Comparison of ENCODE assay signal across 8 mouse cellular contexts in the genomic region with DNA sequence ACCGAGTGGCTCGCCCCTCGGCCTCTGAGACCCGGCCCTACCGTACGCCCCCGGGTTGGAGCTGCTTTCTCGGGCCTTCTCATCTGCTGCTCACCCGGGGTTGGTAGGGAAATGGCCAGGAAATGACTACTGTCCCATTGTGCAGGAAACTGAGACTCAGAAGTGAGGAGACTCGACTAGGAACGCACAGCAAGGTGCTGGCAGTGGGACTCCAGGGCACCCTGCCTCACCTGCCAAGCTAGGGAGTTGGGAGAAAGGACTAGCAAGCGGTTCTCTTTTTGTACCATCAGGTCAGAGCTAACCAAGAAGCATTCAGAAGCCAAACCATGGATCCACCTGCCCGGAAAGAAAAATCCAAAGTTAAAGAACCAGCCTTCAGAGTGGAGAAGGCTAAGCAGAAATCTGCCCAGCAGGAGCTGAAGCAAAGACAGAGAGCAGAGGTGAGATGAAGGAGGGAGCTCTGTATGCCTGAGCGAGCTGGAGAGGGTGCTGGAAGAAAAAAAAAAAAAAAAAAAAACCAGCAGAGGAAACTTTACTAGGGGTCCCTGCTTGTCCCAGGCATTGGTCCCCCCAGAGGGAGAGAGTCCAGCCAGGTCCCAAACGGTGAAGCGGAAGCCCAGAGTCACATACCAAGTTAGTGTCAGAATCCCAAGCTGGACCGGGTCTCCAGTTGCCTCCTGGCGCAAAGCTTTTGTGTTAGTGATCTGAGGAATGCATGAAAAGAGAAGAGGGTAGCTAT. TPM values are rescaled to one million over a fixed set of nuclear protein-coding genes. Genes with fewer than 3 reads are reported as not detected.
DNase-seq lines count a peak whose midpoint lies in the region; ATAC-seq and TF ChIP-seq lines count a peak whose summit lies in the region.

No protein-coding gene starts in this region.

- H3K36me3 ChIP-seq in hindbrain, embryonic 13.5 days, result peaks cover 5% of the 10 kb centered on the region

- peaks cover 29% of the 10 kb centered on the region for H3K4me1 ChIP-seq in hindbrain, embryonic 13.5 days (replicated peaks)

- H3K27ac ChIP-seq in layer of hippocampus, adult 2 months, result peak overlapping the region; percentile 68; the same call in 1 of the 2 replicates
- peak overlapping the region; percentile 88 for H3K27ac ChIP-seq in hindbrain, embryonic 13.5 days

- no peaks in the 10 kb centered on the region for H3K27me3 ChIP-seq in hindbrain, embryonic 13.5 days

- ATAC-seq in hindbrain, embryonic 13.5 days (ENCODE audit: low FRiP score), result 0 out of 2 replicates have a peak, but pooled peaks have one; percentile 7
- peak; percentile 19 for ATAC-seq in megakaryocyte, adult 5-6 weeks (ENCODE audit: poor library complexity, severe bottlenecking)

- no peak for DNase-seq in layer of hippocampus, adult 2 months (ENCODE audit: low spot score in 2 of 2)
- DNase-seq in layer of hippocampus, postnatal 10 days (ENCODE audit: low spot score in 2 of 2), result no peak
- DNase-seq in brain, adult 2 months (ENCODE audit: low read depth, low spot score), result peak; percentile 17
- no peak for DNase-seq in right cerebral cortex, postnatal 4 days
- no peak for DNase-seq in urinary bladder, adult 18-20 months (ENCODE audit: low spot score in 2 of 2)
- DNase-seq in retina, embryonic 14.5 days (ENCODE audit: low spot score), result no peak

- peak overlapping the region; percentile 84 for H3K4me3 ChIP-seq in layer of hippocampus, adult 2 months
- H3K4me3 ChIP-seq in hindbrain, embryonic 13.5 days, result peak overlapping the region; percentile 75

- TF ChIP-seq CTCF in layer of hippocampus, adult 2 months (conservative IDR thresholded peaks at IDR 0.05), result no peak

- H3K9me3 ChIP-seq in hindbrain, embryonic 13.5 days, result no peaks in the 10 kb centered on the region

- 6% methylated on average over 18 of the region's 18 CpGs for WGBS in hindbrain, embryonic 13.5 days

- peak overlapping the region; percentile 75 for H3K4me2 ChIP-seq in hindbrain, embryonic 13.5 days

- peak overlapping the region; percentile 85 for H3K9ac ChIP-seq in hindbrain, embryonic 13.5 days

RNA-seq across cellular contexts. Expression of a gene that starts 0.6 kb away (rescaled TPM):
- total RNA-seq in layer of hippocampus, adult 2 months (2021), result 10 to 100 TPM; 13.9 to 16.6 TPM
- total RNA-seq in layer of hippocampus, postnatal 10 days (2021), result 10 to 100 TPM; 33.6 to 36.7 TPM
- 244 and 245 TPM in 2 replicates for polyA plus RNA-seq in hindbrain, embryonic 13.5 days (2015; fragmentation: Nextera tagmentation; extraction: Ambion mirVana)
- 20.6 and 28.6 TPM in 2 replicates for total RNA-seq in megakaryocyte, adult 5-6 weeks (2015)
- 19.7 and 42.9 TPM in 2 replicates for total RNA-seq in megakaryocyte, adult 5-6 weeks (2017)

RNA-seq across cellular contexts. Expression of a gene that starts 5.9 kb away (rescaled TPM):
- total RNA-seq in layer of hippocampus, adult 2 months (2021), result under 1 TPM; 0.32 to 0.44 TPM
- total RNA-seq in layer of hippocampus, postnatal 10 days (2021), result under 1 TPM; 0.30 to 0.78 TPM
- 1.1 and 1.2 TPM in 2 replicates for polyA plus RNA-seq in hindbrain, embryonic 13.5 days (2015; fragmentation: Nextera tagmentation; extraction: Ambion mirVana)
- 4.4 and 10.0 TPM in 2 replicates for total RNA-seq in megakaryocyte, adult 5-6 weeks (2015)
- 3.7 and 8.2 TPM in 2 replicates for total RNA-seq in megakaryocyte, adult 5-6 weeks (2017)

RNA-seq across cellular contexts. Expression of a gene that starts 21.8 kb away (rescaled TPM):
- total RNA-seq in layer of hippocampus, adult 2 months (2021), result 1 to 10 TPM; 6.1 to 6.5 TPM
- total RNA-seq in layer of hippocampus, postnatal 10 days (2021), result 1 to 10 TPM; 6.2 to 7.7 TPM
- 7.4 and 7.6 TPM in 2 replicates for polyA plus RNA-seq in hindbrain, embryonic 13.5 days (2015; fragmentation: Nextera tagmentation; extraction: Ambion mirVana)
- 7.0 and 10.2 TPM in 2 replicates for total RNA-seq in megakaryocyte, adult 5-6 weeks (2015)
- total RNA-seq in megakaryocyte, adult 5-6 weeks (2017), result 1.9 and 4.5 TPM in 2 replicates

RNA-seq across cellular contexts. Expression of a gene that starts 22.3 kb away (rescaled TPM):
- total RNA-seq in layer of hippocampus, adult 2 months (2021), result under 1 TPM; 0.77 to 0.93 TPM
- total RNA-seq in layer of hippocampus, postnatal 10 days (2021), result not detected
- polyA plus RNA-seq in hindbrain, embryonic 13.5 days (2015; fragmentation: Nextera tagmentation; extraction: Ambion mirVana), result 0.39 and 0.43 TPM in 2 replicates
- total RNA-seq in megakaryocyte, adult 5-6 weeks (2015), result not detected in 2 replicates
- not detected in 2 replicates for total RNA-seq in megakaryocyte, adult 5-6 weeks (2017)

RNA-seq across cellular contexts. Expression of a gene that starts 36.8 kb away (rescaled TPM):
- total RNA-seq in layer of hippocampus, adult 2 months (2021), result 10 to 100 TPM; 30.5 to 31.9 TPM
- 10 to 100 TPM; 32.0 to 39.1 TPM for total RNA-seq in layer of hippocampus, postnatal 10 days (2021)
- 32.5 and 33.4 TPM in 2 replicates for polyA plus RNA-seq in hindbrain, embryonic 13.5 days (2015; fragmentation: Nextera tagmentation; extraction: Ambion mirVana)
- 2.1 and 4.5 TPM in 2 replicates for total RNA-seq in megakaryocyte, adult 5-6 weeks (2015)
- total RNA-seq in megakaryocyte, adult 5-6 weeks (2017), result 2.9 and 6.6 TPM in 2 replicates
